Mouse (Mus musculus): ENCODE results near the gene Reep3. TPM values are rescaled to one million over a fixed set of nuclear protein-coding genes. Genes with fewer than 3 reads are reported as not detected.
A peak's percentile ranks its signal among the peaks of the same experiment; 100 is the strongest.

Gene Reep3
- total and polyA plus RNA-seq, 3 experiments = 21.8 to 23.3 (median 23.2) TPM

GRCm38 (mm10) chr10:67079030-67079429 is 17.7 kb downstream of the Reep3 start:
- no peak overlapping the region for H3K4me2 ChIP-seq (ENCODE audit: insufficient read depth, low read depth, poor library complexity, severe bottlenecking)
- H3K27ac ChIP-seq (ENCODE audit: insufficient read depth, low read depth) = no peak overlapping the region
- peaks cover 9 to 63% of the 10 kb centered on the region in 2 experiments for H3K4me1 ChIP-seq (ENCODE audit: control insufficient read depth in 1 of 2, insufficient read depth in 2 of 2)
- H3K9ac ChIP-seq (ENCODE audit: insufficient read depth, low read depth) = no peak overlapping the region
- peaks cover 71% of the 10 kb centered on the region for H3K79me2 ChIP-seq (replicated peaks; ENCODE audit: control insufficient read depth, extremely low read depth, insufficient read depth, poor library complexity, severe bottlenecking)
- dilution Hi-C loops (cut with MboI; ENCODE audit: extremely low pct_ligation_motif_present, extremely low pct_unique_long_range_greater_than_20kb, low sequenced_read_pairs) = no loop called here
- H3K4me3 ChIP-seq (replicated peaks in 1 of 3; ENCODE audit: low read depth in 2 of 3, low read length in 2 of 3, poor library complexity in 1 of 3) = no peak overlapping the region
- TF ChIP-seq ZKSCAN1 (IDR thresholded peaks at IDR 0.05; ENCODE audit: borderline replicate concordance, low read depth, low read length) = no peak
- peak; percentile 29; the same call in 1 of the 2 replicates for TF ChIP-seq ETS1 (conservative IDR thresholded peaks at IDR 0.05; ENCODE audit: low read depth, low read length)
- TF ChIP-seq CTCF (conservative IDR thresholded peaks at IDR 0.05 in 1 of 2, IDR thresholded peaks at IDR 0.05 in 1 of 2; ENCODE audit: low read depth in 2 of 2, low read length in 2 of 2) = 0 out of 4 replicates have a peak, but pooled peaks of 1 of the 2 experiments have one; percentile 5
- no peak for TF ChIP-seq E2F4 (IDR thresholded peaks at IDR 0.05; ENCODE audit: insufficient replicate concordance, low read depth, low read length)
- no peak for TF ChIP-seq MAFK (IDR thresholded peaks at IDR 0.05; ENCODE audit: insufficient replicate concordance, low read length)
- in situ Hi-C loops (cut with MboI; ENCODE audit: low pct_ligation_motif_present, low pct_unique_long_range_greater_than_20kb, low sequenced_read_pairs) = loop anchor here (25.0 kb wide), 1 partner anchor 167 kb away; no protein-coding TSS in a partner anchor
- DNase-seq (ENCODE audit: extremely low read depth) = peak; percentile 43
- no peaks in the 10 kb centered on the region for H3K9me3 ChIP-seq (replicated peaks; ENCODE audit: low read length)
- H3K27me3 ChIP-seq (replicated peaks) = no peaks in the 10 kb centered on the region
- peaks cover 0 to 14% of the 10 kb centered on the region in 2 experiments for H3K36me3 ChIP-seq (replicated peaks in 1 of 2; ENCODE audit: control insufficient read depth in 1 of 2, insufficient read depth in 1 of 2, low read length in 1 of 2)

DNA sequence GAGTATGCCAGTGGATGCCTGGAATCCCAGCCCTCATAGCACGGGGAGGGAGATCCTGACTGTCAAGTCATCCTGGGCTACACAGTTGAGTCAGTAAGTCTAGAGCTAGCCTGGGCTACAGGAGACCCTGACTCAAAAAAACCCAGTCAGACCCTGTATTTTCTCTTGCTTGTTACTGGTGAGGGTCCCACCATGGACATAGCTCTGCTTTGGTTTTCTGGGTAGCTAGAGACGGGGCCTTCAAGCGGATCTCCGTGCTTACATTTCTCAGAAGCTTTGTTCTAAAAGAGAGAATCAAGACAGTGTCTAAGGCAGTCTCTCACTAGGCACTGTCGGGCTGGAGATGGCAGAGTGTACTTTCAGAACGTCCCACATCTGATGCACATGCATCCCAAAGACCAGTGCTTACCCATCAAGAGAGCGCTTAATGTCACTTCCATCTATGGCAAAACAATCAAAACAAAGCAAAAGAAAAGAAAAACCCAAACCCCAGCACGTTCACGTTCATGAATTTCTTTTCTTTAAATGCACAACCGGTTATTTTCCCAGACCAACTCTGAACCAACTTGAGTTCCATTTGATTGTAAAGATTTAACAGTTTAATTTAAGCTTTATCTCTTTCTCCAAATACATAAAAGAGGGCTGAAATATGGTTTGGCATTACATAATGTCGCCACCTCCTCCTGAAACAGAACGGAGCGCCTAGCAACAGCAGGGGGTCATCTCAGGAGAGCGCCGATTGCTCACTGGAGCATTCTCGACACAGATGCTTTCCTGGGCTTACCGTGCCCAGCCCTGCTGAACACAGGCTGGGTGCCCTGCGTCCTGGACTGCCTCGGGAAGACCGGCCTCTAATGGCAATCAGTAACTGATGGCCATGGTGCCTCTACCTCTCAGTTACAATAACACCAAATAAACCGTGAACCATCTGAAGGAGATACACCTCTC is 20.5 kb downstream of the Reep3 start:
- Histone ChIP-seq H3K27me3 (replicated peaks) (no peaks in the 10 kb centered on the region), H3K4me3 (replicated peaks in 1 of 3; ENCODE audit: low read depth in 2 of 3, low read length in 2 of 3, poor library complexity in 1 of 3) (no peak overlapping the region), H3K4me2 (ENCODE audit: insufficient read depth, low read depth, poor library complexity, severe bottlenecking) (no peak overlapping the region), H3K79me2 (replicated peaks; ENCODE audit: control insufficient read depth, extremely low read depth, insufficient read depth, poor library complexity, severe bottlenecking) (peaks cover 69% of the 10 kb centered on the region), H3K27ac (ENCODE audit: insufficient read depth, low read depth) (no peak overlapping the region), H3K9me3 (replicated peaks; ENCODE audit: low read length) (no peaks in the 10 kb centered on the region), H3K4me1 (ENCODE audit: control insufficient read depth in 1 of 2, insufficient read depth in 2 of 2) (peaks cover 12 to 73% of the 10 kb centered on the region in 2 experiments), H3K36me3 (replicated peaks in 1 of 2; ENCODE audit: control insufficient read depth in 1 of 2, insufficient read depth in 1 of 2, low read length in 1 of 2) (peaks cover 0 to 7% of the 10 kb centered on the region in 2 experiments), H3K9ac (ENCODE audit: insufficient read depth, low read depth) (no peak overlapping the region)
- TF ChIP-seq TBP (conservative IDR thresholded peaks at IDR 0.05; ENCODE audit: low read depth, low read length) = no peak
- TF ChIP-seq EP300 (IDR thresholded peaks at IDR 0.05; ENCODE audit: low read length) = no peak
- TF ChIP-seq KAT2A (IDR thresholded peaks at IDR 0.05; ENCODE audit: insufficient replicate concordance, low read length) = no peak
- TF ChIP-seq NELFE (IDR thresholded peaks at IDR 0.05; ENCODE audit: low read depth, low read length) = no peak
- TF ChIP-seq IRF4 (IDR thresholded peaks at IDR 0.05; ENCODE audit: low read depth, low read length) = no peak
- no peak for TF ChIP-seq USF2 (conservative IDR thresholded peaks at IDR 0.05; ENCODE audit: low read depth, low read length)
- dilution Hi-C loops (cut with MboI; ENCODE audit: extremely low pct_ligation_motif_present, extremely low pct_unique_long_range_greater_than_20kb, low sequenced_read_pairs) = no loop called here
- no peak for DNase-seq (ENCODE audit: extremely low read depth)
- in situ Hi-C loops (cut with MboI; ENCODE audit: low pct_ligation_motif_present, low pct_unique_long_range_greater_than_20kb, low sequenced_read_pairs) = loop anchor here (25.0 kb wide), 1 partner anchor 164 kb away; no protein-coding TSS in a partner anchor

Data from CH12.LX (cell line).